Mouse (Mus musculus) right cerebral cortex, postnatal 25 days (tissue): ENCODE measurements around the gene Tnfsfm13.
"Not testable (repeated sequence)": the region's sequence is repeated elsewhere in the genome, so short reads cannot be mapped to it uniquely, and the experiment has no call there.

Experiments used
- DNase-seq: peaks from one replicate; pipeline ENCODE4 v3.0.0; 2022

Tnfsfm13 gene

GRCm38 (mm10) chr11:69695361-69696181 lies at the start of gene Tnfsfm13, which contains the start of gene Tnfsf12:
TSS of gene Tnfsfm13 (minus strand) at chr11:69696098.
TSS of gene Tnfsf12 (minus strand) at chr11:69695849.
- peak; percentile 53 for DNase-seq

GRCm38 (mm10) chr11:69731408-69731807 lies 35.5 kb upstream of the Tnfsfm13 start:
- not testable (repeated sequence) for DNase-seq

- DNase-seq = no peak
Measured at GRCm38 (mm10) chr11:69729063-69729462, 33.2 kb upstream of the Tnfsfm13 start.

- DNase-seq = no peak
Measured at GRCm38 (mm10) chr11:69725951-69726350, 30.1 kb upstream of the Tnfsfm13 start.

- no peak for DNase-seq
Measured at GRCm38 (mm10) chr11:69723074-69723473, 27.2 kb upstream of the Tnfsfm13 start.

GRCm38 (mm10) chr11:69720852-69721251 lies 25.0 kb upstream of the Tnfsfm13 start:
- no peak for DNase-seq

- no peak for DNase-seq
Measured at GRCm38 (mm10) chr11:69719423-69719822, 23.5 kb upstream of the Tnfsfm13 start.

GRCm38 (mm10) chr11:69718661-69719060 lies 22.8 kb upstream of the Tnfsfm13 start:
- DNase-seq = no peak

GRCm38 (mm10) chr11:69716953-69717352 lies 21.1 kb upstream of the Tnfsfm13 start:
- DNase-seq = no peak

GRCm38 (mm10) chr11:69715929-69716328 lies 20.0 kb upstream of the Tnfsfm13 start:
- DNase-seq = no peak

- no peak for DNase-seq
Measured at GRCm38 (mm10) chr11:69715482-69715881, 19.6 kb upstream of the Tnfsfm13 start.

GRCm38 (mm10) chr11:69714636-69715329 lies 18.9 kb upstream of the Tnfsfm13 start:
- no peak for DNase-seq

- no peak for DNase-seq
Measured at GRCm38 (mm10) chr11:69712954-69713672, 17.2 kb upstream of the Tnfsfm13 start.

GRCm38 (mm10) chr11:69711082-69711481 lies 15.2 kb upstream of the Tnfsfm13 start:
- DNase-seq = no peak

- no peak for DNase-seq
Measured at GRCm38 (mm10) chr11:69710470-69710869, 14.6 kb upstream of the Tnfsfm13 start.

- no peak for DNase-seq
Measured at GRCm38 (mm10) chr11:69709554-69710446, 13.9 kb upstream of the Tnfsfm13 start.

- no peak for DNase-seq
Measured at GRCm38 (mm10) chr11:69708614-69709265, 12.8 kb upstream of the Tnfsfm13 start.

- DNase-seq = no peak
Measured at GRCm38 (mm10) chr11:69707873-69708381, 12.0 kb upstream of the Tnfsfm13 start.

GRCm38 (mm10) chr11:69707480-69707847 lies 11.6 kb upstream of the Tnfsfm13 start:
- no peak for DNase-seq

GRCm38 (mm10) chr11:69706775-69707479 lies 11.0 kb upstream of the Tnfsfm13 start:
- DNase-seq = peak; percentile 36

GRCm38 (mm10) chr11:69704613-69705010 lies 8.7 kb upstream of the Tnfsfm13 start:
- DNase-seq = no peak
